Mouse (Mus musculus): ENCODE results near the gene Etfrf1.

Gene Etfrf1

GRCm38 (mm10) chr6:145226296-145226695 lies 15.4 kb downstream of the Etfrf1 start:
- no peak for DNase-seq (ENCODE audit: low read depth, low spot score)

- no peak for DNase-seq (ENCODE audit: low read depth, low spot score)
Observed at GRCm38 (mm10) chr6:145234391-145234790, 23.5 kb downstream of the Etfrf1 start.

- DNase-seq (ENCODE audit: low read depth, low spot score): no peak
Observed at GRCm38 (mm10) chr6:145235367-145235766, 24.4 kb downstream of the Etfrf1 start.

- no peak for DNase-seq (ENCODE audit: low read depth, low spot score)
Observed at GRCm38 (mm10) chr6:145237148-145237547, 26.2 kb downstream of the Etfrf1 start.

GRCm38 (mm10) chr6:145240285-145240684 lies 29.4 kb downstream of the Etfrf1 start:
- DNase-seq (ENCODE audit: low read depth, low spot score): no peak

- no peak for DNase-seq (ENCODE audit: low read depth, low spot score)
Observed at GRCm38 (mm10) chr6:145242521-145242920, 31.6 kb downstream of the Etfrf1 start.

- DNase-seq (ENCODE audit: low read depth, low spot score): no peak
Observed at GRCm38 (mm10) chr6:145246841-145247240, 35.9 kb downstream of the Etfrf1 start.

GRCm38 (mm10) chr6:145247886-145248285 lies 37.0 kb downstream of the Etfrf1 start:
- no peak for DNase-seq (ENCODE audit: low read depth, low spot score)

GRCm38 (mm10) chr6:145249291-145250184 lies 38.6 kb downstream of the Etfrf1 start:
- DNase-seq (ENCODE audit: low read depth, low spot score): peak; percentile 41

- peak; percentile 96 for DNase-seq (ENCODE audit: low read depth, low spot score)
Observed at GRCm38 (mm10) chr6:145250185-145250791, 39.4 kb downstream of the Etfrf1 start, which contains the start of gene Kras. Kras (minus strand) TSS chr6:145250239.

GRCm38 (mm10) chr6:145250820-145251219 lies 39.9 kb downstream of the Etfrf1 start:
- DNase-seq (ENCODE audit: low read depth, low spot score): no peak

- no peak for DNase-seq (ENCODE audit: low read depth, low spot score)
Observed at GRCm38 (mm10) chr6:145255952-145256700, 45.2 kb downstream of the Etfrf1 start.

GRCm38 (mm10) chr6:145256701-145257073 lies 45.8 kb downstream of the Etfrf1 start:
- DNase-seq (ENCODE audit: low read depth, low spot score): no peak

- no peak for DNase-seq (ENCODE audit: low read depth, low spot score)
Observed at GRCm38 (mm10) chr6:145262314-145262713, 51.4 kb downstream of the Etfrf1 start.

All from mesoderm, embryonic 11.5 days (tissue).